Mouse (Mus musculus) frontal cortex, postnatal 36 days (tissue): Measurements from ENCODE around the gene Sprr2a2.
"Not testable (repeated sequence)": the region's sequence is repeated elsewhere in the genome, so short reads cannot be mapped to it uniquely, and the experiment has no call there.

ENCODE experiments used
- DNase-seq, 2 experiments: peaks; one replicate each; pipeline ENCODE4 v3.0.0; 2022; ENCODE audit warnings: low spot score in 2 of 2

Sprr2a2 gene

GRCm38 (mm10) chr3:92215569-92215968, at the start of gene Sprr2a2, which contains the start of gene Sprr2a1:
Gene Sprr2a2 (plus strand): TSS chr3:92215920.
Gene Sprr2a1 (plus strand): TSS chr3:92215799.
- DNase-seq: not testable (repeated sequence)

- DNase-seq: no peak
These were observed 45.9 kb upstream of the Sprr2a2 start for GRCm38 (mm10) chr3:92169847-92170246.

DNA sequence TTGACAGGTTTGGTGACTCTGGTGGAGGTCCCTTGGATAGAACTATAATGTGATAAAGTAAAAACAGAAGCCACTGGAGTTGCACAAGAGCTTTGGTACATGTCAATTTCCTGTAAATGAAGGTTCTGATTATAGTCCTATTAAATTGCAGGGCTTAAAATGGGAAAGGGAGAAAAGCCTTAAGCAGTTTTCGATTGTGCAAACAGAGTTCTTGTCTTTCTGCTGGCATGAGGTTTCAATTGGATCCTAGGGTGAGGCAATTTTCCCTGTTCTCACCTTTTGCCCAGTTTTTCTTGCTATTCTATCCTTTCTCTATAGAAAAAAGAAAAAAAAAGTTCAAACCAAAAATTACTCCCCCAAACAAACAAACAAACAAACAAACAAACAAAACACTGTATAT, 38.8 kb upstream of the Sprr2a2 start:
- DNase-seq: no peak

GRCm38 (mm10) chr3:92195512-92196200, 20.1 kb upstream of the Sprr2a2 start:
- DNase-seq: no peak

GRCm38 (mm10) chr3:92211133-92211925, 4.4 kb upstream of the Sprr2a2 start:
- not testable (repeated sequence) for DNase-seq

- DNase-seq: not testable (repeated sequence)
These were observed 3.7 kb upstream of the Sprr2a2 start for GRCm38 (mm10) chr3:92212059-92212458.

DNA sequence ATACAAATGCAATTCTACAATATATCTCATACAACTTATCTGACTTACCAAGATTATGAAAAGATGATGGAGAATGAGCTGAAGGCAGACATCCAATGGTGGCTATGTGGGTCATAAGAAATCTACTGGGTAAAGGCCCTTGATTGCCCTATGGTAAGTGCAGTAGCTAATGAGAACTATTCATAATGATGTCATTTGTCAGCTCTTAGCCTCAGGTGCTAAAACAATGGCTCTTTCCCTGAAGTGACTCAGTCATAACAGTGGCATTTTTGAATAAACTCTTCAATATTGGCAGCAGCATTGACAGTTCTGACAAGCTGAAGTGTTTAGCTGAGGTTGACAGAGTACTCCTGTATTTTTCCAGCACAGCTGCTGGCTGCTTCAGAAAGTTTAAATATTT, 2.1 kb upstream of the Sprr2a2 start:
- DNase-seq: not testable (repeated sequence)

- not testable (repeated sequence) for DNase-seq
These were observed 3.3 kb downstream of the Sprr2a2 start for GRCm38 (mm10) chr3:92219031-92219430.

GRCm38 (mm10) chr3:92223708-92224107, 8.0 kb downstream of the Sprr2a2 start:
- DNase-seq: not testable (repeated sequence)

- not testable (repeated sequence) for DNase-seq
These were observed 11.7 kb downstream of the Sprr2a2 start for GRCm38 (mm10) chr3:92227410-92227809.

DNA sequence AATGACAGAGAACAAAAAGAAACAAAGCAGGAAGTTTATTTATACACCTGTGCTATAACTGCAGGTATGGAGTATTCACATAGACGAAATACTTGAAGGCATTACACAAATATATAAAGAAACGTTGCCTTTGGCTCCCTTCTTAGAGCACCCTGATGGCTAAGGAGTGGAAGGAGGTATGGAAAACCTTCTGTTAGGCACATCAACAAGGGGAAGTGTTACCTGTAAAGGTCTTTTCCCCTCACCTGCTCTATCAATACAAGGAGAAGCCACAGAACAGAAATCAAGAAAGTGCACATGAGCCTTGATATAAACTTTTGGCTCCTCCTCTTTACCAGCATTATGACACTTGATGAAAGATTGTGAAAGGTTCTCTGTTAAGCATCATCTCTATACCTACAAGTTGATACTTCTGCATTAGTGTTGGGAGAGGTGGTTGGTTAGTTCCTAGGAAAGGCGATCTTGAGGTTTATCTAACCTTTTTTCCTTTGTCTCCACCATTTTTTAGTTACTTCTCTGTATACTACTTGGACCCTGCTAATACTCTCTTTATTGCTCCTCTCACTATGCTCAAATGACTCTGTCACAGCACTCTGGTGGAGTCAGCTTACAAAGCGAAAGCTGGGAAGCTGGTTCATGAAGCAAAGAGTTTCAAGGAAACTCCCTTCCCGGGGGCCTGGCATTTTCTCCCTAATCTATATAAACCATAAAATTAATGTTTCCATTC, 20.9 kb downstream of the Sprr2a2 start:
- not testable (repeated sequence) for DNase-seq

DNA sequence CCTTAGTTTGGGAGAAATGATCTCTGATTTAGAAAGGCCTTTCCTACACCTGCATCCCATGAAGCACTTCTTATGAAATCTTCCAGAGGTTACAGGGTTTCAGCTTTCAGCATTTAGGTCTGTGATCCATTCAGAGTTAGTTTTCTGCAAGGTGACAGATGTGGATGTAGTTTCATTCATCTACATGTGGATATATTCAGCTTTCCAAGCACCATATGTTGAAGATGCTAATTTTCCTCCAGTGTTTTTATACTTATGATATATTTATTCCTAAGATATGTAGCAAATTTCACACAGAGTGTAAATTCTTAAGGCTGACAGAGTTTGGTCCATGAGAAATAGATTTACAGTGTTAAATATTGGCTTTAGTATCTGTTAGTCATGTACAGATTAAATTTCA, 23.0 kb downstream of the Sprr2a2 start:
- DNase-seq: not testable (repeated sequence)

GRCm38 (mm10) chr3:92239197-92239596, 23.5 kb downstream of the Sprr2a2 start:
- DNase-seq: not testable (repeated sequence)

DNA sequence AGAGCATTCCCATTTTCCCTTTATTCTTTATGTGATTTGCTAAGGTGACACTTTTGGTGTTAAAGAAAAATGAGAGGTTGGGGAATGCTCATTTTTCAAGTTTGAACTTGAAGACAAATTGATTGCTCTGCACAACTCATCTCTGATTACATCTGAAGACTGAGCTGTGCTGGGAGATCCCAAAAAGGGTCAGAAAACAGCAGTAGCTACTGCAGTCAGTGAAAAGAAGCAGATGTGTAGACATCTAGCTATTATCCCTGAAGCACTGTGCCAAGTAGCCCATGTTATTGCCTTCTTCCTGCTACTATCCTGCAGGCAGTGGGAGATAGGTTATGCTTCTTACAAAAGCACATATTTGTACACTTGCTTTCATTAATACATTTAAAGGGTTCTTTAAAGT, 29.1 kb downstream of the Sprr2a2 start:
- not testable (repeated sequence) for DNase-seq

GRCm38 (mm10) chr3:92246245-92246644, 30.5 kb downstream of the Sprr2a2 start:
- DNase-seq: not testable (repeated sequence)

DNA sequence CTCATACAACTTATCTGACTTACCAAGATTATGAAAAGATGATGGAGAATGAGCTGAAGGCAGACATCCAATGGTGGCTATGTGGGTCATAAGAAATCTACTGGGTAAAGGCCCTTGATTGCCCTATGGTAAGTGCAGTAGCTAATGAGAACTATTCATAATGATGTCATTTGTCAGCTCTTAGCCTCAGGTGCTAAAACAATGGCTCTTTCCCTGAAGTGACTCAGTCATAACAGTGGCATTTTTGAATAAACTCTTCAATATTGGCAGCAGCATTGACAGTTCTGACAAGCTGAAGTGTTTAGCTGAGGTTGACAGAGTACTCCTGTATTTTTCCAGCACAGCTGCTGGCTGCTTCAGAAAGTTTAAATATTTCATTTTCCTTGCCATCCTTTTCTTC, 32.8 kb downstream of the Sprr2a2 start:
- DNase-seq: not testable (repeated sequence)

DNA sequence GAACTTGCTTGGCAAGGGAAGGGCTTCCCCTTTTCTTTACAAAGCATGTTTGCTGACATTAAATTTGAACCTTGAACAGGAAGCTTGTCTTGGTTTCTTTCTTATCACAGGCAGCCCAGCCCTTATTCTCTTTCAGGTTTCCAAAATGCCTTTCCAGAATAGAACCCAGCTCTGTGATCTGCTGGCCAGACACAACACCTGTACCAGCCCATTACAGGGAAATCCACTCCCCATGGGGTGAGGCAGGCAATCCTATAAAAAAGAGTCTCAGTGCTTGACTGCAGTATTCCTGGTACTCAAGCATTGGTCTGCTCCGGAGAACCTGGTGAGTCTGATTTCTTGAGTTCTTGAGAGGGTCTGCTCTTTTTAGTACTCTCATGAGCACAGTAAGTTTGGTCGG, 34.7 kb downstream of the Sprr2a2 start:
- DNase-seq: not testable (repeated sequence)

DNA sequence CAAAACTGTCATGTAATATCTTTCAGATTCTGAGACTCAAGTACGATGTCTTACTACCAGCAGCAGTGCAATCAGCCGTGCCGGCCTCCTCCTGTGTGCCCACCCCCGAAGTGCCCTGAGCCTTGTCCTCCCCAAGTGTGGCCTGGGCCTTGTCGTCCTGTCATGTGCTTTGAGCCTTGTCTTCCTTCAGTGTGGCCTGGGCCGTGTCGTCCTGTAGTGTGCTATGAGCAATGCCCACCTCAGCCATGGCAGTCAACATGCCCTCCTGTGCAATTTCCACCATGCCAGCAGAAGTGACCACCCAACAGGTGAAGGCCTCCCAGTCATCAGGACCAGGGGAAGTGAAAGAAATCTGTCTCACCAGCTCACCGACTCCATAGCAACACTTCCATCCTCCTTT, 38.1 kb downstream of the Sprr2a2 start:
- DNase-seq: not testable (repeated sequence)

DNA sequence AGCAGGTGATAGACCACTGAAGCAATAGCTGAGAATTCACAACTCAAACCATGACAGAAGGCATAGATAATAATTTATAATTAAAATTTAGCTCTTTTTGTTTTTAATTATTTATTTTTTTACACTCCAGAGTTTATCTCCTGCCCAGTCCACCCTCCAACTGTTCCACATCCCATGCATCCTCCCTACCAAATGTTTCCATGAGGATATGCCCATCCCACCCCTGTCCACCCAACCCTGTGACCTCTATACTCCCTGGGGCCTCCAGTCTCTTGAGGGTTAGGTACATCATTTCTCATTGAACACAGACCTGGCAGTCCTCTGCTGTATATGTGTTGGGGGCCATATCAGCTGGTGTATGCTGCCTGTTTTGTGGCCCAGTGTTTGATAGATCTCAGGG, 42.8 kb downstream of the Sprr2a2 start:
- not testable (repeated sequence) for DNase-seq

DNA sequence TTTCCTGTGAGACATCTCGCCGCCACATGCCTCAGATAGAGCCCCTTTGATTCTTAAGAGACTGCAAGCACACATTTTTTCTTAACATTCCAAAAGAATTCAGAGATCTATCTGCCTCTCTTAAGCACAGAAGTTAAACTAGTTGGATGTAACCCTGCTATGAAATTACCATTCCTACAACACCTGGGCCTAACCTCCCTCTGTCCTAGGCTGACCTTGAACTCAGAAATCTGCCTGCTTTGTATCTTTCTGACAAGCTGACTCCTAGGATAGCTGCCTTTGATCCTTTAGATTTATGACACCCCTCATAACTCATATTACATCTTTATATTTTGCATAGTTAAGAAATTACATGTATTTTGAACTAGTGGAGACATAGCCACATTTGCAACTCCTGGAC, 47.7 kb downstream of the Sprr2a2 start:
- DNase-seq: not testable (repeated sequence)

DNA sequence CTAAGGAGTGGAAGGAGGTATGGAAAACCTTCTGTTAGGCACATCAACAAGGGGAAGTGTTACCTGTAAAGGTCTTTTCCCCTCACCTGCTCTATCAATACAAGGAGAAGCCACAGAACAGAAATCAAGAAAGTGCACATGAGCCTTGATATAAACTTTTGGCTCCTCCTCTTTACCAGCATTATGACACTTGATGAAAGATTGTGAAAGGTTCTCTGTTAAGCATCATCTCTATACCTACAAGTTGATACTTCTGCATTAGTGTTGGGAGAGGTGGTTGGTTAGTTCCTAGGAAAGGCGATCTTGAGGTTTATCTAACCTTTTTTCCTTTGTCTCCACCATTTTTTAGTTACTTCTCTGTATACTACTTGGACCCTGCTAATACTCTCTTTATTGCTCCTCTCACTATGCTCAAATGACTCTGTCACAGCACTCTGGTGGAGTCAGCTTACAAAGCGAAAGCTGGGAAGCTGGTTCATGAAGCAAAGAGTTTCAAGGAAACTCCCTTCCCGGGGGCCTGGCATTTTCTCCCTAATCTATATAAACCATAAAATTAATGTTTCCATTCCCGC, 55.8 kb downstream of the Sprr2a2 start:
- not testable (repeated sequence) for DNase-seq

DNA sequence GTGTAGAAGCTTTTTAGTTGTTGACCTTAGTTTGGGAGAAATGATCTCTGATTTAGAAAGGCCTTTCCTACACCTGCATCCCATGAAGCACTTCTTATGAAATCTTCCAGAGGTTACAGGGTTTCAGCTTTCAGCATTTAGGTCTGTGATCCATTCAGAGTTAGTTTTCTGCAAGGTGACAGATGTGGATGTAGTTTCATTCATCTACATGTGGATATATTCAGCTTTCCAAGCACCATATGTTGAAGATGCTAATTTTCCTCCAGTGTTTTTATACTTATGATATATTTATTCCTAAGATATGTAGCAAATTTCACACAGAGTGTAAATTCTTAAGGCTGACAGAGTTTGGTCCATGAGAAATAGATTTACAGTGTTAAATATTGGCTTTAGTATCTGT, 57.8 kb downstream of the Sprr2a2 start:
- DNase-seq: not testable (repeated sequence)
